Mouse (Mus musculus) intestine, embryonic 16.5 days (tissue): ENCODE data around the gene Prss33. TPM values are rescaled to one million over a fixed set of nuclear protein-coding genes. Genes with fewer than 3 reads are reported as not detected.
A peak's percentile ranks its signal among the peaks of the same experiment; 100 is the strongest.

ENCODE experiments used
- ATAC-seq: fragments of 200-750 bp; cut with Nextera tagmentation; 2 replicates; pipeline ENCODE4 v1.8.0; 2017; ENCODE audit warnings: moderate TSS enrichment, moderate library complexity
- H3K27ac ChIP-seq: fragments of 300-500 bp; sonication (generic); 2 replicates; pipeline ENCODE4 v1.5.1; 2014; ENCODE audit warnings: mild to moderate bottlenecking, low read length
- H3K27me3 ChIP-seq: fragments of 300-500 bp; sonication (generic); replicated peaks from 2 replicates; pipeline ENCODE4 v1.6.1; 2014; ENCODE audit warnings: low read length, control low read depth, mixed read lengths; ENCODE audit not compliant: control insufficient read depth, insufficient read depth
- H3K36me3 ChIP-seq: fragments of 300-500 bp; sonication (generic); 2 replicates; pipeline ENCODE4 v1.6.1; 2014; ENCODE audit warnings: low read length, control low read depth; ENCODE audit not compliant: control insufficient read depth, insufficient read depth
- H3K4me1 ChIP-seq: fragments of 300-500 bp; sonication (generic); 2 replicates; pipeline ENCODE4 v1.6.1; 2014; ENCODE audit warnings: low read length, control low read depth, mixed read lengths; ENCODE audit not compliant: control insufficient read depth, insufficient read depth
- H3K4me2 ChIP-seq: fragments of 300-500 bp; sonication (generic); 2 replicates; pipeline ENCODE4 v1.6.1; 2014; ENCODE audit warnings: low read depth, low read length, control low read depth
- H3K4me3 ChIP-seq: fragments of 300-500 bp; sonication (generic); 2 replicates; pipeline ENCODE4 v1.5.1; 2014; ENCODE audit warnings: mild to moderate bottlenecking, low read length
- H3K9ac ChIP-seq: fragments of 300-500 bp; sonication (generic); 2 replicates; pipeline ENCODE4 v1.6.1; 2014; ENCODE audit warnings: low read depth, low read length
- H3K9me3 ChIP-seq: fragments of 300-500 bp; sonication (generic); 2 replicates; pipeline ENCODE4 v1.6.1; 2016; ENCODE audit warnings: low read length, control low read depth; ENCODE audit not compliant: control insufficient read depth
- WGBS: fragments of 180-500 bp; shearing (Covaris S2); extraction: QIAGEN DNeasy Blood & Tissue Kit; methylation state at CpG from one replicate; pipeline ENCODE4 v1.1.7; 2014; 5-methylcytosine and 5-hydroxymethylcytosine counted together
- polyA plus RNA-seq: library from polyadenylated mRNA; unstranded; fragments of >200 nt; fragmentation: Nextera tagmentation; extraction: Ambion mirVana; gene quantifications from 2 replicates; pipeline ENCODE4 v1.2.1, GENCODE M21; 2015

Prss33 gene
- polyA plus RNA-seq, 1 experiment from 2014 or later = 0.17 TPM

- H3K4me3 ChIP-seq = no peak overlapping the region
- H3K9ac ChIP-seq = no peak overlapping the region
- WGBS = 88% methylated on average over 6 of the region's 6 CpGs
- H3K27ac ChIP-seq = no peak overlapping the region
- no peaks in the 10 kb centered on the region for H3K27me3 ChIP-seq
- no peaks in the 10 kb centered on the region for H3K9me3 ChIP-seq
- 0 out of 2 replicates have a peak, but pooled peaks cover 2% of the 10 kb centered on the region for H3K4me1 ChIP-seq
- ATAC-seq = no peak
- no peak overlapping the region for H3K4me2 ChIP-seq
- no peaks in the 10 kb centered on the region for H3K36me3 ChIP-seq
These were observed 21.3 kb upstream of the Prss33 start for GRCm38 (mm10) chr17:23857193-23857592.

DNA sequence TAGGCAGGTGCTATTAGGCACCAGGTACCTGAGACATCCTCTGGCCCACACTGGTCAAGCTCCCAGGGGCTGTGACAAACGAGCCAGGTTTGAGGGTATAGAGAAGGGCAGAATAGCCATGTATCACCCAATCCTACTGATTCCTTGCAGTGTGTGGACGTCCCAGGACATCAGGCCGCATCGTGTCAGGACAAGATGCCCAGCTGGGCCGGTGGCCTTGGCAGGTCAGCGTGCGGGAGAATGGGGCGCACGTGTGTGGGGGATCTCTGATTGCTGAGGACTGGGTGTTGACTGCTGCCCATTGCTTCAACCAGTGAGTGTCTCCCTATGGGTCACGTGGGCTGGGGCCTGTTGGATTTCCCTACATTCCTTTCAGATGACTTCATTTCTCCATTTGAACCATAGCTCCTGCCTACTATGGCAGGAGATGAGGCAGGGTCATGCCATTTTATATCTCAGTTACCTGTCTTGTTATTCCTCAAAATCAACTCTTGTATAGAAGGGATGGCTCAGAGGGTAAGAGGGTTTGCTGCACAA is 18.4 kb upstream of the Prss33 start:
- Histone ChIP-seq H3K27me3 (no peaks in the 10 kb centered on the region), H3K27ac (no peak overlapping the region), H3K9me3 (no peaks in the 10 kb centered on the region), H3K4me3 (no peak overlapping the region), H3K4me1 (0 out of 2 replicates have a peak, but pooled peaks cover 2% of the 10 kb centered on the region), H3K36me3 (no peaks in the 10 kb centered on the region), H3K9ac (no peak overlapping the region), H3K4me2 (no peak overlapping the region)
- no peak for ATAC-seq
- WGBS = 85% methylated on average over 10 of the region's 10 CpGs

DNA sequence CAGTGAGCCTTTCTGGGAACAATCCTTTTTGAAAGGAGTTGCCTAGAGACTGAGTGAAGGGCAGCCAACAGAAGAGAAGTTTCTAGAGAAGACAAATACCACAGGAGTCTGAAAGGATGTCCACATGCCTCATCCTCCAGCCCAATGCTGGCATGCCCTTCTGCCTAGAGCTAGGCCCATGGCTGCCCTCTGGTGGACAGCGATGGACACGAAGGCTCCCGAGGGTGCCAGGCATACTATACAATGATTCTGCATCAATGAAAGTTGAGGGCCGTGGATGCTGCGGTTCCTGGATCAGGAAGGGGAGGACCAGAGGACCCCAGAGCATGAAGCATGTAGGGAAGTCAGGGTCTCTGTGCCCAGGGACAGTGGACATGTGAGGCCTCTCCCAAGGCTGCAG is 17.4 kb upstream of the Prss33 start:
- H3K9me3 ChIP-seq = no peaks in the 10 kb centered on the region
- WGBS = 32% methylated on average over 5 of the region's 5 CpGs
- H3K4me2 ChIP-seq = no peak overlapping the region
- H3K4me1 ChIP-seq = 0 out of 2 replicates have a peak, but pooled peaks cover 2% of the 10 kb centered on the region
- H3K9ac ChIP-seq = no peak overlapping the region
- no peaks in the 10 kb centered on the region for H3K27me3 ChIP-seq
- no peaks in the 10 kb centered on the region for H3K36me3 ChIP-seq
- no peak overlapping the region for H3K27ac ChIP-seq
- 0 out of 2 replicates have a peak, but pooled peaks have one; percentile 17 for ATAC-seq
- H3K4me3 ChIP-seq = no peak overlapping the region

GRCm38 (mm10) chr17:23850853-23851749 is 15.2 kb upstream of the Prss33 start:
- Histone ChIP-seq H3K9ac (0 out of 2 replicates have a peak overlapping the region, but pooled peaks have one; percentile 28), H3K27me3 (no peaks in the 10 kb centered on the region), H3K4me1 (0 out of 2 replicates have a peak, but pooled peaks cover 2% of the 10 kb centered on the region), H3K9me3 (no peaks in the 10 kb centered on the region), H3K4me3 (no peak overlapping the region), H3K4me2 (no peak overlapping the region), H3K36me3 (no peaks in the 10 kb centered on the region), H3K27ac (peak overlapping the region; percentile 76)
- peak; percentile 92 for ATAC-seq
- WGBS = 51% methylated on average over 18 of the region's 19 CpGs

- WGBS = 65% methylated on average over 2 of the region's 2 CpGs
- H3K27ac ChIP-seq = no peak overlapping the region
- H3K9me3 ChIP-seq = no peaks in the 10 kb centered on the region
- H3K9ac ChIP-seq = no peak overlapping the region
- no peak overlapping the region for H3K4me2 ChIP-seq
- no peaks in the 10 kb centered on the region for H3K36me3 ChIP-seq
- H3K4me3 ChIP-seq = no peak overlapping the region
- no peaks in the 10 kb centered on the region for H3K27me3 ChIP-seq
- no peak for ATAC-seq
- 0 out of 2 replicates have a peak, but pooled peaks cover 2% of the 10 kb centered on the region for H3K4me1 ChIP-seq
These were observed 14.2 kb upstream of the Prss33 start for GRCm38 (mm10) chr17:23850028-23850427.

DNA sequence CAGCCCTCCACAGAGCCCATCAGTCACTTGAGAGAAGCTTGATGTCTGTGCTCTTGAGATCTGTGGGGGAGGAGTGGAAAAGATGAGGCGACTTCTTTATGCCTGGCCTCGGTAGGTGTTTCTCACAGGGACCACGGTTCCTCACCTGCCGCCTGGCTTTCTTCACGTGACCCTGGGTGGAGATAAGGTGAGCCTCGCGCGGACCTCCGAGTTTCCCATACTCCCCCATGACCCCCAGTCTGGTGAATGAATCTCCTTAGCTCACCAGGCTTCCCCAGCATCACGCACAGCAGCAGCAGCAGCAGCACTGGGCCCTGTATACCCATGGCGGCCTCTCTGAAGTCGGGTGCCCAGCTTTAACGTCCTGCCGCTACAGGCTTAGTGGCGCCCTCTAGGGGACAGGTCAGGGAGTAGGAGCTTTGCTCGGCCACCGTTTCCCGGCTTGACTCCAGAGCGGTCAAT is 8.0 kb upstream of the Prss33 start, which contains the start of the genes Prss32 and Prss41:
Gene Prss32 (plus strand): TSS at position 44 of the 462 bp plus-strand sequence.
Gene Prss41 (minus strand): TSS at position 361 of the 462 bp plus-strand sequence.
- peak within 1 kb of the TSS; percentile 26 for H3K4me3 ChIP-seq
- H3K4me2 ChIP-seq = peak within 1 kb of the TSS; percentile 49
- peak within 1 kb of the TSS; percentile 29; the same call in 1 of the 2 replicates for H3K9ac ChIP-seq
- peak; percentile 47 for ATAC-seq
- no peaks in the 10 kb centered on the region; the same call in 1 of the 2 replicates for H3K4me1 ChIP-seq
- H3K27me3 ChIP-seq = no peaks in the 10 kb centered on the region
- no peak within 1 kb of the TSS for H3K27ac ChIP-seq
- 14% methylated on average over 19 of the region's 19 CpGs for WGBS
- H3K9me3 ChIP-seq = no peaks in the 10 kb centered on the region
- H3K36me3 ChIP-seq = no peaks in the 10 kb centered on the region

DNA sequence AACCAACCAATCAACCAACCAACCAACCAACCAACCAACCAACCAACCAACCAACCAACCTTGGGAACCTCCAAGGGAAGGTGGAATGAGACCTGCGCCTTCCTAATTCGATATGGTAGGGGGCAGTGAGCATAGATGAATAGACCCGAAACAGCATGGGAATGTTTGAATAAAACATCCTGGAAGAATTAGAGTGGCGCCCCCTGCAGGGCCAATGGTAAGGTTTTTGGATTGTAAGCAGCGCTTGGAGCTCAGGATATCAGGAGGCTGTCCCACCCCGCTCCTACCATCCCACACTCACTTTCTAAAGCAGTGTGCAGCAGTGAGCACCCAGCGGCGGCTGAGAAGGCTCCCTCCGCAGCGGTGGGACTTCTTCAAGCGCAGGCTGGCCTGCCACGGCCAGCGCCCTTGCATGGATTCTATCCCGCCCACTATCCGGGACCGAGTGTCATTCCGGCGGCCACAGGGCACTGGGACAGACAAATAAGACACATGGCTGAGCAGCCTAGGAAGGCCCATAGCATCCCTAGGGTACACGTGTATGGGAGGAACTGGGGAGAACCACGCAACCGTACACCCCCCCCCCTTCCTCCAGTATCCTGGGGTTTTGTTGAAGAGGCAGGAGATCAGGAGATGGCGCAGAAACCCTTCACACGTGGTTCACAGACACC is 7.4 kb upstream of the Prss33 start:
- H3K4me2 ChIP-seq = peak overlapping the region; percentile 49

DNA sequence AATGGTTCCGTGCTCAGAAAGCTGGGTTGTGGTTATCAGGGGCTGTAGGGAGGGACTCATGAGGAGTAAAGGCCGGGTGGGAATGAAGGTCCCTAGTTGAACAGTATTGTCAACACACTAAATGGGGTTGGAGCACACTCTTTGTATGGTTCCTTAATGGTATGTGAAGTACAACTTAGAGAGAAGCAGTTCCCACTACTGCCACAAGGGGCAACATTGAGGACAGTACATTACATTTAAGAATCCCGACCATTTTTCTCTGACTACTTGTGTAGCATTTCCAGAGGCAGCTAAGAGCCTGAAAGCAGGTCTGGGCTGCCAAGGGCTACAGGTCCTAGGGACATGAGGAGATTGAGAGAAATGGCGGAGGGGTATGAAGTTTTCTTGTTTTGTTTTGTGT is 5.3 kb upstream of the Prss33 start:
- no peak for ATAC-seq
- no peak overlapping the region for H3K27ac ChIP-seq
- no peak overlapping the region for H3K4me3 ChIP-seq
- 30% methylated on average over 4 of the region's 4 CpGs for WGBS
- no peak overlapping the region for H3K9ac ChIP-seq
- H3K9me3 ChIP-seq = no peaks in the 10 kb centered on the region
- H3K36me3 ChIP-seq = no peaks in the 10 kb centered on the region
- H3K4me2 ChIP-seq = no peak overlapping the region
- H3K27me3 ChIP-seq = no peaks in the 10 kb centered on the region
- no peaks in the 10 kb centered on the region; the same call in 1 of the 2 replicates for H3K4me1 ChIP-seq

More for the DNA sequence above, 7.4 kb upstream of the Prss33 start:
- ATAC-seq = peak; percentile 19; the same call in 1 of the 2 replicates
- no peaks in the 10 kb centered on the region for H3K9me3 ChIP-seq
- WGBS = 53% methylated on average over 23 of the region's 23 CpGs
- no peaks in the 10 kb centered on the region; the same call in 1 of the 2 replicates for H3K4me1 ChIP-seq
- peak overlapping the region; percentile 26 for H3K4me3 ChIP-seq
- no peak overlapping the region for H3K27ac ChIP-seq
- no peaks in the 10 kb centered on the region for H3K27me3 ChIP-seq
- 0 out of 2 replicates have a peak overlapping the region, but pooled peaks have one; percentile 29 for H3K9ac ChIP-seq
- H3K36me3 ChIP-seq = no peaks in the 10 kb centered on the region

- Histone ChIP-seq H3K4me1 (peaks cover 8% of the 10 kb centered on the region; the same call in 1 of the 2 replicates), H3K9me3 (no peaks in the 10 kb centered on the region), H3K27ac (no peak overlapping the region), H3K9ac (no peak overlapping the region), H3K36me3 (no peaks in the 10 kb centered on the region), H3K4me3 (no peak overlapping the region), H3K4me2 (no peak overlapping the region), H3K27me3 (no peaks in the 10 kb centered on the region; the same call in 1 of the 2 replicates)
- WGBS = 91% methylated on average over 1 of the region's 1 CpGs
- no peak for ATAC-seq
These were observed 4.7 kb downstream of the Prss33 start for GRCm38 (mm10) chr17:23831201-23831600.
